Mouse (Mus musculus) kidney, adult 11 months (tissue): ENCODE measurements around the gene Grm4.

Experiments used
- DNase-seq: peaks from one replicate; pipeline ENCODE4 v3.0.0; 2022

Gene Grm4

DNA sequence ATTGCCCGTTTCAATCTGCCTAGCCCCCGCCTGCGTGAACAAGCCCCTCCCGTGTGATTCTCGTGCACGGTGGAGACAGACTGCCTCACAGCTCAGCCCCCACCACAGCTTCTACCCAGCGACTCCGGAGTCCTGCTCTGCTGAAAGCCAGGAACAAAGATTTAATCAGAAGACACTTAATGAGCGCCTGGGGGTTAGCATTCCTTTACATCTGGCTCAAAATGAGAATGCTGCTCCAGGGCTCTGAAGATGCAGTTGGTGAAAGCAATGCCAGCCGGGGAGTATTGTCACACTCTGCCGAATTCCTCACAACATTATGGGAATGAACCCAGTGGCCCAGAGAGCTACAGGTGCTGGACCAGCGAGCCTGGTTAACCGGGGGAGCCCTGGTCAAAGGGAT, 85.4 kb downstream of the Grm4 start:
- DNase-seq, result no peak

DNA sequence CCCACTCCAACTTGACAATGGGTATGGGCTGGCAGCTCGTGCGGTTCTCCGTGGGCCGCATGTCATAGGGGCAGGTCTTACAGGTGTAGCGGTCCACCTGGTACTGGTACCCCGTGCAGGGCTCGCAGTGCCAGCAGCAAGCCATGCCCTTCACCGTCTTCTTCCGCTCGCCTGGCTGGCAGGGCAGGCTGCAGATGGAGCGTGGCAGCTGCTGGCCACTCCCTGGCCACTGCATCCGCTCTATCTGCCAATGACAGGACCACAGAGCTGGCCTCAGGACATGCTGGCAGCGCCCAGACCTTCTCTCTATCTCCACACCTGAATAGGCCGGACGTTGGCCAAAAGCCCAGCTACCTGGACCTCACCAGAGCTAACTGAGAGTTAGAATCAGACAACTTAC, 86.0 kb downstream of the Grm4 start:
- peak; percentile 6 for DNase-seq

DNA sequence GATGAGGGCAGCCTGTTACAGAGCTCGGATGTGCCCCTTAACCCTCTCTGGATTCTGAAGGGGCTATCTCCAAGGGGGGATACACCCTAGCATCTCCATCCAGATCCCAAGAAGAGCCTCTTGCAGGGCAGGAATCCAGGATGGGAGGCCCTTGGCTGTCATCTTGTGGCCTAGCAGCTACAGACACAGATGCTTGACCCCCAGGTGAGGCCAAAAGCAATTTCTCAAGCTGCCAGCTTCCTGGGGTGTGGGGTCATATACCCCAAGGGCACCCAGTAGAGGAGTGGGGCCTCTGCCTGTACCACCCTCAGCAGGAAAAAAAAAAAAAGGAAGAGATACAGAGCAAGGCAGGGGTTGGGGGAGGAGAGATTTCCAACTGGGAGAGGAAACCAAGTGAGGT, 87.1 kb downstream of the Grm4 start:
- DNase-seq, result no peak

DNA sequence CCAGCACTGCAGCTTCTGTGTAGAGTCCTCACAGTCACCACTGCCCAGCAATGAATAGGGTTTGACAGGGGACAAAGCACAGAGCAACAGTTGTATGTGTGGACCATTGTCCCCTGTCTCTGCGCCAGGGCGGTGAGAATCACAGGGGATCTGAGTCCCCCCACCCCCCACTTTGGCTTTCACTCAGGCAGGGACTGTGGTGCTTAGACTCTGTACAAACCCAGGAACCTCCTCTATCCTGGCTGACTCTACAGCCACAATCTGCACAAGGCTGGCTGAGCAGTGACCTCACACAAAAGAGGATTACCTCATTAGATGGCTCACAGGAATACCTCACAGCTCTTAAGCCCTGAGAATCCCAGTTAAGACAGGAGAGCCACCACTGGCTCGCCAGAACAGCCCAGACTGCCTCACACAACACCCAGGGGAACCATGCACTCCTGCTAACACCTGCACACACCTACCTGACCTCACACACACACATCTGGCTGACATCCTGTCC, 88.0 kb downstream of the Grm4 start:
- DNase-seq, result no peak

DNA sequence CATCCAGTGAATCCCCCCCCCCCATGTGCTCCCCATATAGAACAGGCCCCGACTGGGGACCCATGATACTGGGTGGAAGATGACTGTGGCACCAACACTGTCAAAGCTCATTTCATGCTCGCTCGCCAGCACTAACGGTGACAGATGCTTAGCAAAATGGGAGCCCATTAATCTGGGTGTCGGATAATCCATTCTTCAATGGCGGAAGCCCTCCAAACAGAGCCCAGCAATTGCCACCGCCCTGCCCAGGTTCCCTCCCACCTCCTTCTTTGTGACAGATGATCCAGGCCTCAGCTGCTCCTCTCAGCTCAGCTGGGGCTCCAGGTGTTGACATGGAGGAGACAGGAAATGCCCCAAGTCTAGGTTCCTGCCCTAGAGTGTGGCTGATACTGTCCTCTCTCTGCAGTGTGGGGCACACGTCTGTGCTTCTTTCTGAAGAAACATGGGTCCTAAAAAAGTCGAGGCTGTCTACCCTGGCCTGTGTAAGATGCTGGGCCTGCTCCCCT, 89.0 kb downstream of the Grm4 start:
- DNase-seq, result no peak

DNA sequence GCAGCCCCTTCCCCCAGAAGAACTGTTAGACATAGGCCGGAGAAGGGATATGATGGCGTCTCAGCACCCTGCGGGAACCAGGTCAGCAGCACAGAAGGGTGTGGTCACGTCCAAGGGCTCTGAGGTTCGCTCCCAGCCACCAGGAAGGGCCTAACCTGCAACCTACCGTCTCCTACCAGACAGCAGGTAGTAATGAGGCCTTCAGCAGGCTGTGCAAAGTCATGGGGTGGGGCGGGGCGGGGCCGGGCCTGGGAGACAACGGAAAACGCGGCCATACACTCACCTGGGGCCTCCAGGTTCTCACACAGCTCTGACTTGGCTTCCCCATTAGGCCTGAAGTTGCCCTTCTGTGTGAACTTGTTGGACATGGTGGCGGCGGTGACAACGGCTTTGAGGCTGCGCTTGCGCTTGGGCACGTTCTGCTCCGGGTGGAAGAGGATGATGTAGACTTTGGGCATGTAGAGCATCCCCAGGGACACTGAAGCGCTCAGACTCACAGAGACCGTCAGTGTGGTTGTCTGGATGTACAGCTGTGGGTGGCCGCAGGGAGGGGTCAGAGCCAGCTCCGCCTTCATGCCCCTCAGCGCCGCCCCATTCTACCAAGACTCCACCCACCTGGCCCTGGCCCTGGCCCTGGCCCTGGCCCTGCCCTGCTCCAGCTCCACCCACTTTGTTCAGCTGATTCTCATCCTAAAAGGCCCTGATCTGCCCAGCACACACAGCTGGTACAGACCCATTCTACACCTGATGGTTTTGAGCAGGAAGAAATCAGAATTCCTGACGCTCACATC, 90.0 kb downstream of the Grm4 start:
- DNase-seq, result no peak

DNA sequence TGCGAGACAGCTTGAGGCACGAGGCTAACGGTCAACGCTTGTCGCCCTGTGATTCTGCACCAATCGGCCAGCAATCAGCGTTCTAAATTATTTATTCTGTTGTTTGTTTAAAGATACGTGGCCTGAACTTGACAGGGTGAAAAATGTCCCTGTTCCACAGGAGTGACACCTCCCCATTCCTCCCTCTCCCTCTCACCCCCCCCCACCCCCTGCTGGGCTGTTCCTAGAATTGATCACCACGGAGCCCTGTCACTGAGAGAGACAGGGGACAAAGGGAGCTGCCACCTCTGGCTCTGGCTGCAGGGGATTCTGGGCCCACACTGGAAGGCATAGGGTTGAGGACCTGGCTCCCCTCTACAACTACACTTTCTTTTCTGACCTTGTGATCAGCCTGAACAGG, 91.4 kb downstream of the Grm4 start:
- no peak for DNase-seq

DNA sequence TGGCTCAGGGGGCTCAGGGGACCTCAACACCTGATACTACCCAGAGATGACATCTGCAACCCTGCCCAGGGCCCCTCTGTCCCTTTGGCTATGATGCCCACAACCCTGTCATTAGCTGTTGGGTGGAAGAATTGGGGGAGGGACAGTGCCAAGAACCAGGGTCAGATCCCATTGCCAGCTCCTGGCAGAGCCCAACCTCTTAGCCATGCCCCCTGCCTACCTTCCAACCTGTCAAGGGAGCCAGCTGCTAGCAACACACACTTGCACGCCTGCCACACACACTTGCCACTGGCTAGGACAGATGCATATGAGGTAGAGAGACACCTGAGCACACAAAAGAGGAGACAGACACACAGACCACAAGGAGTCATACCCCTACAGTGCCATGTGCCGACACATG, 96.2 kb downstream of the Grm4 start:
- no peak for DNase-seq

DNA sequence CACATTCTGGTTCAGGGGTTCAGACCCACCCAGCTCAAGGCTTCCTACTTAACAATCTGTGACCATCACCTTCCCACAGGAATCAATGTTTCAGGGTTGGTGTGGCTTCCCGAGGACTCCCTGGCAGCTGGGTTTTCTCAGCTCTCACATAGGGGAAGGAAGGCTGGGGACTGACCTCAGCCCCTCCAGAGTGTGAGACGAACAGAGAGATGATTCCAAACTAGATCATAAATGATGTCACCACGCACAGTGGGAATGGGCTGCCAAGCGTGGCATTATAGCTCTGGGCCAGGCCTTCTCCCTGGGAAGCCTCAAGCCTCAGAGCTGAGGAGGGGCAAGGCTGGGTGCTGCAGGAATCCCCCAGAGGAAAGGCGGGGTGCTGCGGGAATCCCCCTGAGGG, 96.8 kb downstream of the Grm4 start:
- DNase-seq, result no peak

DNA sequence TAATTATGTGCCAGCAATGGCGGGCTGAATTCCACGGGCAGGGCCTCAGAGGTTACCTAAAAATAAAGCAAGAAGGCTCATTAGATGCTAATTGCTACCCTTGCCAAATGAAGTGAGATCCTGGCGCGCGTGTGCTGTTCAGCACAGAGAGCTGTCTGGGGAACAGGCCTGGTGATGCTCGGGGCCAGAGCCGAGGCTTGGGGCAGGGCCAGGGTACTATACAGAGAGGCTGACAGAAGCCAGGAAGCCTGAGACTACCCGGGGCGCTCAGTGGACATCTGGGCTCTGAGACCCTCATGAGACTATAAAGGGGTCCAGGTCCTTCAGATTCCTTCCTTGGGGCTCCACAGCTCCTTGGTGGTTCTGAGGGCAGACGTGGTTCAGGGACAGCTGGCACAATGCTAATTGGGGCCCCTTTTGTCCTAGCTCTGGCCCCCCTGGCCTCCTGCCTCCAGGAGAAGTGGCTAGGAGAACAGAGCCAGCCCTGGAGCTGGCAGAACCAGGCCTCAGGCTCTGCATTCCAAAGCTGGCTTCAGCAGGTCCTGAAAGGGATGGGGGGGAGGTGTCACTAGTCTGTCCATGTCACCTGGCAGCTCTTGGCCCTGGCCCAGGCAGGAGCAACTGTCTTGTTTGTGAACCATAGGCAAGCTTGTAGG, 98.3 kb downstream of the Grm4 start:
- no peak for DNase-seq

DNA sequence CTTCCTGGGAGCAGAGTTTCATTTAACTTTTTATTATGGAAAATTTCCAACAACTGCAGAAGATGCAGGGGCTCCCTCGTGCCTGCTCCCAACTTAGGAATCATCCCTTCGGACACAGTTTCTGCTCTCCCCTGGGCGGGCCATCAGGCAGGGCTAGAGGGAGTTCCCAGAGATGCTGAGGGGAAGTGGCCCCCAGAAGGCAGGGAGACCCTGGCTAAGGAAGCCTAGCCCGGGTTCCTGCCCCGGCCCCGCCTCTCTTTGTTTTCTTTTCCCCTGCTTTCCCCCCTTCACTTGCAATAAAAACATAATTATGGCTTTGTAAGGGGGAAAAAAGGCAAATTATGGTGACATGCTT, 98.9 kb downstream of the Grm4 start:
- DNase-seq, result no peak

DNA sequence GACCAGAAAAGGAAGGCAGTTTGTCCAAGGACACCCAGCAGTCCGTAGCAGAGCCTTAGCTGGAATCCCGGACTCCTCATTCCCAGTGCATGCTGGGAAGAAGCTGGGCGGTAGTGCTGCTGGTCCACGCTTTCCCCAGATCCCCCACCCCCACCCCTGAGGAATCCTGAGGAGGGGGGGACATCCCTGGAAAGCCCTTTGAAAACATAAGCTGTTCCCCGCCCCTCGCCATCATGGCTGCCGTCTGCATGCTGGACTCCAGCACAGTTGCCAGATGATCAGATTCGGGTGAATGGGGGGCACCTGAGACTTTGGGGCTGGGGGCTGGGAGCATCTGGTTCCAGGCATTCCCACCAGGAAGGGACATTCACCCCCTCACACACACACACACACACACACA, 99.4 kb downstream of the Grm4 start:
- DNase-seq, result no peak

DNA sequence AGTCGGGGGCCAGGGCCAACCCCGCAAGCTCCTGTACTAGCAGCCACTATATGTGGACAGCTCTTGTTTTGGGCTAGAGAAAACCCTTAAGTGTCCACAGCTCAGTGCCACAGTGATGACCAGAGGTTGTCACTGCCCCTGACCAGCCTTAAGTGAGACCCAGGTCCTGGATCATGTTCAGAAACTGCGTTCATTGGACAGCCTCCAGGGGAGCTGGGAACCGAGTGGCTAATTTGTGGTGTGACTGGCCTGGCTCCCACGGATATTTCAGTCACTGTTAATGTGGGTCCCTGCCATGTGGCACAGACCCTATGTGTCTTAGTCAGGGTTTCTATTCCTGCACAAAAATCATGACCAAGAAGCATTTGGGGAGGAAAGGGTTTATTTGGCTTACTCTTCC, 112.2 kb downstream of the Grm4 start:
- no peak for DNase-seq

DNA sequence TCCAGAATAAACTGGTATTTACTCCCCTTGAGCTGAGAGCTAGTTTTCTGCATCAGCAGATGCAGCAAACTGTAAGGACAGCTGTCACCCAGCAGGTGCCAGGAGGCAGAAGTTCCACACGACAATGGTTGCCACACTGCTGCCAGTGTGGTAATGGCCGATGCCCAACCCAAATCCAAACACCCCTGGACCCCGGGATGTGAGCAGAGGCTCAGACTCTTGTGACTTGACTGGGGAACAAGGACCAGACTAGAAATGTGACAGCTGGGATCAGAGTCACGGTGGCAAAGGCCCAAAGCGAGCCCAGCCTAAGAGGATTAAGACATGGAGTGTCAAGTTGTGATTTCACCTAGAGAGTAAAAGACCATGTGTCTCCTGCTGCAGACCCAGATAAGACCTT, 112.7 kb downstream of the Grm4 start:
- DNase-seq, result no peak

DNA sequence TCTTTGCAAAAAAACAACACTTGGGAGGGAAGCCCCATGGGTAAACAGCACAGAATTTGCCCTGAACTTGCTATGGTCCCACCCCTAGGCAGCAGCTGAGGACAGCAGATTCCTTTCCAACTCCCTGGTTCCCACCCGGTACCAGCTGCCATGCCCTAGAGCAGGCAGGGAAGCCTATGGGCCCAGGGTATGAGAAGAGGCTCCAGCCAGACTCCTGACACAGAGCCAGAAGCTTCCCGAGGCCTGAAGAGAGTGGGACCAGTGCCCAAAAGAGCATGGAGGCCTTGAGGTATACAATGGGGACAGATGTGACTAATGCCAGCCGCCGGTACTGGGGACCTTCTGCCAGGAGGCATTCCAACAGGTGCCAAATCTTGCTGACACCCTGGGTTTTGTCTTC, 114.2 kb downstream of the Grm4 start:
- no peak for DNase-seq

DNA sequence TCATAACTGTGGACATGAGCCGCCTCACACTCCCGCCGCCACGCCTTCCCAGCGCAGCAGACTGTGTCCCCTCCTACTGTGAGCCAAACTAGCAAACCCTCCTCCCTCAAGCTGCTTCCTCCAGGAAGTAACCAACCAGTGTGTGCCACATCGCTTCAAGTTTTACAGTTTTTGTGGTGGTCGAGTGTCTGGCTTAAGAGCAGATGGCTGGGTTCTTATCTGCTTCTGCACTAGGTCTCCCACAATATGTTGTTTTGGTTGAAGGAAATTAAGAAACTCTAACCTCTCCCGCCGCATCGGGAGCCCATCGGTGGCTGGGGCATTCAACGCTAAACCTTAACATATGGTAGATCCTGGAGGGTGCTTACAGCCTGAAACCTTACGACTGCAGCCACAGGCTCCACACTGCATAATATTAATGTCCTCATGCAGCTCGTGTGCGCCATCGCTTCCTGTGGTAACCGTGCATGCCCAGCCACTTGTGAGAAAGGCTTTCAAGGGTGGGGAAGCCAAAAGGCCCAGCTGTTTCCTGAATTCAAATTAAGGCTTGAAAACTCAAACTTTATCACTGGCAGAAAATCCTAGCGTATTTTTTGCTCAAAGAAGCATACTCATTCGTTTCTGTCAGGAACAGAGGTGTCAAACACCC, 115.7 kb downstream of the Grm4 start:
- DNase-seq, result no peak

DNA sequence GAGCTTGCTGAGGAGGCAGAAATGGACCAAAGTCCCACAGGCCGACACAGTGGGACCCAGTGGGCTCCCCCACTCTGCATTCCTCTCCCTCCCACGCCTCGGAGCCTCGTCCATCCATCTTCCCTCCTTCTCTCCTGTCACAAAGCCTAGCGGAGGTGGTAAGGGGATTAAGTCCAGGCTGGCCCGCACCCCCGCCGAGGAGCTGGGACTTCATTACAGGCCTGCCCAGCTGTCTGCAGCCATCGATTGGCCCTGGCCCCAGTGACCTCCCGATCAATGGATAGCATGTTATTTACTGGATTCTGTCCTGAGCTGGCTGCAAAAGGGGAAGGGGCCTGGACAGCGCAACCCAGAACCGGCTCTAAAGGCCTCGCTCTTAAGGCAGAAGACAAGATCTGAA, 120.0 kb downstream of the Grm4 start:
- DNase-seq, result no peak

DNA sequence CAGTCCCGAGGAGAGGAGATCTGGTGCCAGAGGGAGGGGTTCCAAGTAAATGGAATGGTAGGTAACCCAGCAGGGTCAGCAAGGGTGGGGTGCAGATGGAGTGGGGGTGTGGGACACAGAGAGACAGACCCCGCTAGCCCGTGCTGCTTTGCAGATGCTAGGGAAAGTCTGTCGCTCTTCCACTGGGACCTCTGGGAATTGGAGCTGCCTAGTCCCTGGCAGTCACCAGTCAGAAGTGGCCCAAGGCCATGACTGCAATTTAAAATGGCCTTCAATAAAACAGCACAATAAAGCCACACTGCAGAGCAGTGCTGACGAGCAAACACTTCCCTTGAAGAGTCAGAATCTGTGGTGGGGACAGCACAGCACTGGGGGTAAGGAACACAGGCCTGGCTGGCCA, 127.3 kb downstream of the Grm4 start:
- DNase-seq, result no peak

DNA sequence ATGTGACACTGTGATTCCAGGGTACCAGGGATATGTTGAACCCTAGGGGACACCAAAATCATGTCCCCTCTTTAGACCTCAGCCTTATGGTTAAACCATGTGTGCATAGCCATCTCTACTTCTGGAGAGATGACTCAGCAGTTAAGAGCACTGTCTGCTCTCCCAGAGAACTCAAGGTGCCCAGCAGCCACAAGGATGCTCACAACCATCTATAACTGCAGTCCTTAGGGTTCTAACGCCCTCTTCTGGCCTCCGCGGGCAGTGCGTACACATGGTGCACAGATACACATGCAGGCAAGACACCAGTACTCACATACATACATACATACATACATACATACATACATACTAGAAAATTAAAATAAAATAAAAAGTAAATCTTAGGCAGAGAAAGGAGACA, 127.8 kb downstream of the Grm4 start:
- no peak for DNase-seq

DNA sequence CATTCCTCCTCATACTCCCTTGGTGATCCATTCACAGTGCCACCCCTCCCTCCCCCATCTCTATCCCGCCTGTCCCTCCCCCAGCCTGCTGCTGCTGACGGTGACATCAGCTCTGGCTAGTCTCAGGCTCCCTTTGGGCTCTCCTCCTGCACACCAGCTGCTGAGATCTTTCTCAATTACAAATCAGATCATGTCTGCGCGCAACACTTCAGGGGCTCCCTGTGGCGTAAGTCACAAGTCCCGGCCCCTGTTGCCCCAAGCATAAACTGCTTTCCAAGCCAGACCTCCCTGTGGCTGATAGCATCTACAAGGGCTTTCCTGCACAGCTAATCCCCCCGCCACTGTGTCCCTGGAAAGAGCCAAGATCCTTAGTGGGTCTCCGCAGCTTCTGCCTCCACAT, 128.3 kb downstream of the Grm4 start:
- DNase-seq, result no peak

DNA sequence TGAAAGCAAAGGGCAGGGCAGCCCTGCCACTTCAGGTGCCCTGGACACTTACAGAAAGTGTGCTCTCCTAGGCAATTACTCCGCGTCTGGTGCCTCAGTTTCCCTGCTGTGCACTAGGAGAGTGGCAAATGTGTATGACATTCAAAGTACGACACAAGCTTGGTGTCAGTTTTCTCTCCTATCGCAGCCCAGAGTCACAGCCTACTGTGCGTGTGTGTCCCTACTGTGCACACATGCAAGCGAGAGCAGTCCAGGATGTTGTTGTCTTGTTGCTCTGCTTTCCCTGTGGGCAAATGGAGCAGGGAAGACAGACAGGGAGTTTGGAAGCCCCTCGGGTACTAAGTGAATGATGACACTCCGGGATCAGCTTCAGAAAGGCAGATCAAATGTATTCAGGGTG, 131.2 kb downstream of the Grm4 start:
- DNase-seq, result no peak

DNA sequence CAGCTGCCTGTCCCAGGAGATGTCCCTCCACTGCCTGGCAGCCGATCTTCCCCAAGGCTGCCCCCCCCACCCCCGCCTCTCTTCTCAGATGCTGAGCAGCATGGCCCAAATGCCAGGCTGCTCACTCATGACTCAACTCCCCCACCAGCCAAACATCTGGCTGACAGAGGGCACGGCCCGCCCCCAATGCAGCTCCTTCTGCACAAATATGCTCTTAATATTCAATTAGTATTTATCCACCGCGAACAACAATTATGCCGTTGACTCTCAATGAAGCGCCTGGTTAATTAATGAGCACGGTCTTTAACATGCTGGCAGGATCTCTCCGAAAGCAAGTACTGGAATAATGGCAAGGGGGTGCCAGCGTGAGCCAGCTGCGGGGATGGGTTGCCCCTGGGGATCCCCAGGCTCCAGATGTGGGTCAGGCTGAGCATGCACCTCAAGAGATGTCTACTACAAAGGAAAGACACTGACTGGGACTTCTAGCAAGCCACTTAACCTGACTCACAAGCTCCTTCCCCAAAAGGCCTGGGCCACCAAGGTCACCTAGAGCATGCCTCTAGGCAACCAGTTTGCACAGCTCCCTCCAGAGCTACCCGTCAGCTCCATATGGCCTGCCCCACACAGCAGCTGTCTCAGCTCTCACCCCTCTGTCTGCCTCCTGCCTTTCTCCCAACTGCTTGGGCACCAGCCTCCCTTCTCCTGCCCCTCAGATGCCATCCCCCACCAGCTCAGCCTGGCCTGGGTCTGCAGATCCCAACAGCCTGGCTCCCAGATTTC, 131.8 kb downstream of the Grm4 start:
- no peak for DNase-seq

DNA sequence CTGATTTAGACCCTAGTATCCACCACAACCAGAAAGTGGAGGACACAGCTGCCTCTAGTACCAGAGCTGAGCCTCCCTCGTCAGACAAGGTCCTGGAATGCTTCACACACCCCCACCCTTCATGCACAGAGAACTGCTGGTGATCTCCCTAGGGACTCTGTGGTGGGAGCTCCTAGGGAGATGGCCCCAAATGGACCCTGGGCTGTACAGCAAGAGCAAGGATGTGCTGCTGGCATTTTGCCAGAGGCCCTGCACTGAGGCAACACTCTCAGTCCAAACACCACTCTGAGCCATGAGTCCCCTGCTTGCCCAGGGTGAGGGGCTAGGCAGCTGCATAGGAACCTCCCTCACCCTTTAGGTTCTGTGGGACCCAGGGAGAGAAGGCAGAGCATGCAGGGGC, 134.8 kb downstream of the Grm4 start:
- no peak for DNase-seq
